Mouse (Mus musculus) kidney, adult 2 months (tissue): ENCODE data around the gene Gm21970.

Experiments used
- CTCF ChIP-seq: fragments of 200-500 bp; conservative IDR thresholded peaks from 2 replicates; pipeline ENCODE4 v1.5.1; 2011; ENCODE audit warnings: low read depth, mild to moderate bottlenecking, control low read depth, low read length, moderate library complexity, mixed read lengths; ENCODE audit not compliant: insufficient read depth, insufficient read length
- POLR2A ChIP-seq: fragments of 200-500 bp; IDR thresholded peaks from one replicate; pipeline ENCODE4 v1.6.1; 2011; ENCODE audit warnings: low read depth, low read length, control low read depth

- TF ChIP-seq CTCF (no peak), POLR2A (no peak)
These were observed 50.9 kb downstream of the Gm21970 start for GRCm38 (mm10) chr16:91442446-91442845.
